Mouse (Mus musculus) CD8-positive naive resting alpha-beta T cell, adult 2 months (primary cell): ENCODE measurements around the gene Tmem151a.
A peak's percentile ranks its signal among the peaks of the same experiment; 100 is the strongest.
"Not testable (repeated sequence)": the region's sequence is repeated elsewhere in the genome, so short reads cannot be mapped to it uniquely, and the experiment has no call there.

Experiments
- DNase-seq, 2 experiments: peaks; one replicate each; pipeline ENCODE4 v3.0.0; 2022; ENCODE audit warnings: low read depth in 2 of 2, low spot score in 2 of 2

The Tmem151a gene

GRCm38 (mm10) chr19:5094746-5095417, 9.6 kb upstream of the Tmem151a start:
- no peak for DNase-seq

- peak; percentile 78 to 88 for DNase-seq
Measured at GRCm38 (mm10) chr19:5094243-5094632, 8.9 kb upstream of the Tmem151a start.

GRCm38 (mm10) chr19:5093481-5094242, 8.3 kb upstream of the Tmem151a start:
- no peak for DNase-seq

DNA sequence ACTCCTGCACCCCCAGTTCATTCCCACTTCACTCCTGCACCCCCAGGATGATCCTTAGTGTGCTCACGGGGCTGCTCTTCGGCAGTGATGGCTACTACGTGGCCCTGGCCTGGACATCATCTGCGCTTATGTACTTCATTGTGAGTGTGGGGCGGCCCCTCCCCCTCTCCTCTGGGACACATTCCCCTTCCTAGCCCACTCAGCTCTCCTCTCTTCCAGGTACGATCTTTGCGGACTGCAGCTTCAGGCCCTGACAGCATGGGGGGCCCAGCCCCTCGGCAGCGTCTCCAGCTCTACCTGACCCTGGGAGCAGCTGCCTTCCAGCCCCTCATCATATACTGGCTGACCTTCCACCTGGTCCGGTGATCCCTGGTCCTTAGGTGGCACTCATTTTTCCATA, 6.8 kb upstream of the Tmem151a start:
- no peak for DNase-seq

GRCm38 (mm10) chr19:5089324-5089723, 4.0 kb upstream of the Tmem151a start:
- no peak for DNase-seq

DNA sequence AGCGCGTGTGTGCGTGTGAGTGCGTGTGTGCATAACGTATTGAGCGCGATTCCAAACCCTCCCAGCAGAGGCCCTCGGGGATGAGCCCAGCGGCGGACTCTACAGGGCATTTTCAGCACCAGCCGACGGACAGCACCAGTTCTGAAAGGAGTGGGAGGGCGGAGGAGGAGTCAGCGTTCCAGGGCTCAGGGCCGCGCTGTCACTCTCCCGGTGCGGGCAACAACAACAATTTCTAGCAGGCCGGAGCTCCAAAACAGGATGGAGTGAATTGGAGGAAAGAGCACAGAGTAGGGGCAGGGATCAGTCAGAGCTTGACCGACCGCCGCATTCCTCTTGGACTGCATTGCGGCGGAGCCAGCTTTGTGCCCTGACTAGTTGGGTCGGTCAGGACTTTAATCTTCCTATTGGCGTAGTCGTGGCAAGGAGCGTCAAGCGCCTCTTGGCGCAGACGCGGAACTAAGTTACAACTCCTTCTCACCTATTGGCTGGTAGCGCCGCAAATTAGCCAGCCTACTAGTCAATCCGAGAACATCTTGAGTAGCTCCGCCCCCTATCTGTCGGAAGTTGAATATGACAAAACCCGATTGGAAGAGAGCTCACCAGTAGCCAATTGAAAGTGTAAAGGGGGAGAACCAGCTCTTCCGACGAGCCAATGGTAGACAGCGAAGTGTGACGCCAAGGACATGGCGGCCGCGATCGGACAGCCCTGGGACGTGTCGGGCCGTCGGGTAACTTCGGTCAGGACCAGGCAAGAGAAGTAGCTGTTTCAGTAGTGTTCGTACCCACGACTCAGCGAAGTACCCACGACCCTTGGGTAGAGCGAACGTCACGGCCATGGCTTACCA, 2.8 kb upstream of the Tmem151a start, which contains the start of gene Yif1a:
Gene Yif1a, plus strand, starts transcription at position 655 of the 845 bp plus-strand sequence.
- DNase-seq = peak; percentile 89 to 95

GRCm38 (mm10) chr19:5086533-5086932, 1.2 kb upstream of the Tmem151a start:
- DNase-seq = not testable (repeated sequence)

- DNase-seq = no peak
Measured at GRCm38 (mm10) chr19:5084834-5085144, 542 bp downstream of the Tmem151a start.

- no peak for DNase-seq
Measured at GRCm38 (mm10) chr19:5083961-5084833, 1.1 kb downstream of the Tmem151a start.

- DNase-seq = no peak
Measured at GRCm38 (mm10) chr19:5082596-5082995, 2.7 kb downstream of the Tmem151a start.

GRCm38 (mm10) chr19:5082005-5082404, 3.3 kb downstream of the Tmem151a start:
- no peak for DNase-seq

DNA sequence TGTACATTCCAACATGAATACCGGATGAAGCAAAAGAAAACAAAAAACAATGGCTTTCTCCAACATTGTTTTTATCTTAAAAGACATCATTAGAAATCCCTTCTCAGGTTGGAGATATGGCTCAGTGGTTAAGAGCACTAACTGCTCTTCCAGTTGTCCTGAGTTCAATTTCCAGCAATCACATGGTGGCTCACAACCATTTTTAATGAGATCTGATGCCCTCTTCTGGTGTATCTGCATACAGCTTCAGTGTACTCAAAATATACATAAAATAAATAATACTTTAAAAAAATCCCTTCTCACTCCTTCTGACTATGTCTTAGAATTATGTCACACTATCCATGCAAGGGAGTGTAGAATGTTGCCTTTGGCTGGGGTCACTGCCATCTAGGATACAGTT, 6.1 kb downstream of the Tmem151a start:
- no peak for DNase-seq

- no peak for DNase-seq
Measured at GRCm38 (mm10) chr19:5073518-5073917, 11.8 kb downstream of the Tmem151a start.

GRCm38 (mm10) chr19:5073028-5073427, 12.3 kb downstream of the Tmem151a start:
- peak in 1 of 2 experiments; percentile 35 for DNase-seq

DNA sequence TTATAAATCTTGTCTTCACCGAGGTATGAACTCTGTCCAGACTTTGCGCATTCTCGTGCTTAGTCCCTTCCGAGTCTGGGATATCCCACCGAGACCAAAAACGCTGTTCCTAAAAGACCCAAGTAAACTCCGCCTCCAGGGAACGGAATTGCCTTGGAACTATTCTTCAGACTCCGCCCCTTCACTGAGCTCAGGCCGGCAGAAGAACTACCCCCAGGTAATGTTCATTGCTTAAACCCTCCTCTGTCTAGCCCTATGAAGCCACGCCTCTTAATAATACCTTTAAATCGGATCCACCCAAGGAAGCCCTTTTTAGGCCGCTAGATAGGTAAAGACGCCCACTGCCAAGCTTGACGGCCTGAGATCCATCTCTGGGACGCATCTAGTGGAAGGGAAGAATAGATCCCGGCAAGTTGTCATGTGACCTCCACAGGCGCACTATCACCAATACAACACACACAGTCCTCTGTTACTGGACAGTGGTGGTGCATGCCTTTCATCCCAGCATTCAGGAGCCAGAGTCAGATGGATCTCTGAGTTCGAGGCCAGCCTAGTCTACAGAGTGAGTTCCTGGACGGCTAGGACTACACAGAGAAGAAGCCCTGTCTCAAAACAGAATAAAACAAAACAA, 12.8 kb downstream of the Tmem151a start:
- DNase-seq = no peak

GRCm38 (mm10) chr19:5071545-5072369, 13.6 kb downstream of the Tmem151a start:
- peak in 1 of 2 experiments; percentile 31 for DNase-seq

DNA sequence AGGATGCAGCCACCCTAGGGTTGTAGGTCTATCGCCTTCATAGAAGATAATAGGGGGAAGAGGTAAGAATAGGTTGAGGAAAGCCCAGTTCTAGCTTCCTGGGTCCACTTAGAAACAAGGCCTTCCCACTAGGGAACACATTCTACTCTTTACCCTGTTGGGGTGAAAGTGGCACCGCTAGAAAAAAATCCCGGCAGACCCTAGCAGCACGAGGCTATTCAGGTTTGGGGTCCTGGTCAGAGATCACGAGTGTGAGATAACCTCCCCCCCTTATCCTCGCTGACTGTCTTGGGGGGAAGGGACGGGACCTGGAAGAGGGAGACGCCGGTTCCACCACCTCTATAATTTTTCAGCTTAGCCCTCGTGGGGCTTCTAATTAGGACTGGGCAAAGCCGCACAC, 14.3 kb downstream of the Tmem151a start:
- no peak for DNase-seq

DNA sequence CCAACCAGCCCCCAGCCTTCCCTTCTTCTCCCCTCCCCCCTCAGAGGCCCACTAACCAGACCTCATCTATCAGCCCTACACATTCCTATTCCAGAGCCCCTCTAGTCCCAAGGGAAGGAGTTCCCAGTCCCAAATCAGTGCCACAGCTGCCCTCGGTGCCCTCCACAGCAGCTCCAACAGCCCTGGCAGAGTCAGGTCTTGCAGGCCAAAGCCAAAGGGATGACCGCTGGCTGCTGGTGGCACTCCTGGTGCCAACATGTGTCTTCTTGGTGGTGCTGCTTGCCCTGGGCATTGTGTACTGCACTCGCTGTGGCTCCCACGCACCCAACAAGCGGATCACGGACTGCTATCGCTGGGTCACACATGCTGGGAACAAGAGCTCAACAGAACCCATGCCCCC, 15.4 kb downstream of the Tmem151a start:
- no peak for DNase-seq

DNA sequence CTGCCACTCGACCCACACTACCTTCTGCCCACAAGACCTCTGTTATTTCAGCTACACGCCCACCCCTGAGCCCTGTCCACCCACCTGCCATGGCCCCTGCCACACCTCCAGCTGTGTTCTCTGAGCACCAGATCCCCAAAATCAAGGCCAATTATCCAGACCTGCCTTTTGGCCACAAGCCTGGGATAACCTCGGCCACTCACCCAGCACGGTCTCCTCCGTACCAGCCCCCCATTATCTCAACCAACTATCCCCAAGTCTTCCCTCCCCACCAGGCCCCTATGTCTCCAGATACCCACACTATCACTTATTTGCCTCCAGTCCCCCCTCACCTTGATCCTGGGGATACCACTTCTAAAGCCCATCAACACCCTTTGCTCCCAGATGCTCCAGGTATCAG, 15.8 kb downstream of the Tmem151a start:
- no peak for DNase-seq
